Mouse (Mus musculus) layer of hippocampus, postnatal 14 days (tissue): ENCODE data around the gene Hepacam. TPM values are rescaled to one million over a fixed set of nuclear protein-coding genes. Genes with fewer than 3 reads are reported as not detected.

ENCODE experiments used
- DNase-seq, 2 experiments: peaks; one replicate each; pipeline ENCODE4 v3.0.0; 2021 to 2022; ENCODE audit warnings: low spot score in 2 of 2, mixed read lengths in 1 of 2
- total RNA-seq, 2 experiments: library from RNA; stranded (reverse); gene quantifications; 2 replicates each; pipeline ENCODE4 v1.2.3; 2021

Hepacam gene
- total RNA-seq, 2 experiments from 2014 or later = 77.2 to 81.9 TPM

GRCm38 (mm10) chr9:37375718-37376117 is 8.6 kb downstream of the Hepacam start:
- no peak for DNase-seq

DNA sequence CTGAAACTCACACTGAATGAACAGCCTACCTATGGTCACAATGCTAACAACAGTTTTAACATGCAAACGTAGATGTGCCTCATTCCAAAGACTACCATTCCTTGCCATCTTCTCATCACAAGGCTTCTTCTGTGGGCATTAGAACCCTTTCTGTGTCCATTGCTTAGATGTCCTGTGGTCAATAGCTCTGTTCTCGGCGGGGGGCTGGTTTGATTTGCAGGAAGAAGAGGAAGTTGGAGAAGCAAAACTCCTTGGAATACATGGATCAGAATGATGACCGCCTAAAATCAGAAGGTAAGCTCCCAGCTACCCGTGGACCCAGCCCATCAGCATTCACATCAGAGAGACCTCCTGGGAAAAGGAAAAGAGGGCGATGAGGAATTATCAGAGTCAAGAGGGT is 16.0 kb downstream of the Hepacam start:
- DNase-seq = no peak

DNA sequence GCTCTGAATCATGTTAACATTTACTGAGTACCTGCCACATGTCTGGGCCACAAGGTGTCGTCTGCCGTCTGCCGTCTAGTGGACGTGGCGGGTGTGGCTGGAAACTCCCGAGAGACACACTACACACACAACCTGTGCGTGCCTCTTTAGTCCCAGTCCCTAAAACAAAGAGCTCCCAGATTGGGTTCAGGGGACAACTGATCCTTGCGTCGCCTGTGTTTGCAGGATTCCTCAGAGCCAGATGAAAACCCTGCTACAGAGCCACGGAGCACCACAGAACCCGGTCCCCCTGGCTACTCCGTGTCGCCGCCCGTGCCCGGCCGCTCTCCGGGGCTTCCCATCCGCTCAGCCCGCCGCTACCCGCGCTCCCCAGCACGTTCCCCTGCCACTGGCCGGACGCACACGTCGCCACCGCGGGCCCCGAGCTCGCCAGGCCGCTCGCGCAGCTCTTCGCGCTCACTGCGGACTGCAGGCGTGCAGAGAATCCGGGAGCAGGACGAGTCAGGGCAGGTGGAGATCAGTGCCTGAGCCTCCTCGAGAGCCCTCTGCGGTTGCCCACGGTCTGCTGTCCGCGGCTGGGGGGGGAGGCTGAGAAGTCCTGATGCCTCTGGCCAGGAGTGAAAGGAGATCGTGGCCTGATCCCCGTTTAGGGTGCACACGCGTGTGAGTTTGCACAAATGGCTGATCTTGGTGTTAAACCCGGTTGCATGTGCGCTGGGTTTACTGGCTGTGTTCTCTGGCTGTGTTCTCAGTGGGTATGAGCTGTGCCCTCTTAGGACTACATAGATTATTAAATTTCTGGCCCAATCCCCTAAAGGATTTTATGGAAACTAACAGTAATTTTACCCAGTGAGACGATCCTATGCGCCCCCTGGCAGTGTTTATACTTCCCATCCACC is 17.4 kb downstream of the Hepacam start:
- DNase-seq = no peak

DNA sequence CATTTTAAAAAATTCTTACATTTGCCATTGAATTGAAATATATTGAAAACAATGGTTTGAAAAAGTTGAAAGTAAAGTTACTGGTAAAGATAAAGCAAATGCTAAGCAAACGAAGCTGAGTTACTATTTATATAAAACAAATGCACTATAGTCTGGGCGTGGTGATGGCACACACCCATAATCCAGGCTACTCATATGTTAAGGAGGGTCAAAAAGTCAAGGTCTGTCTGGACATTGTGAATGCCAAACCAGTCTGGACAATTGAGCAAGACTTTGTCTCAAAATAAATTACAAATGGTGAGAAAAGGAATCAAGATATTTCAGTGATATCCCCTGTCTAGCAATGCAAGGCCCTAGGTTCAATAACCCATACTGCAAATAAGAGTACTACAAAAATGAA is 23.7 kb downstream of the Hepacam start:
- no peak for DNase-seq

DNA sequence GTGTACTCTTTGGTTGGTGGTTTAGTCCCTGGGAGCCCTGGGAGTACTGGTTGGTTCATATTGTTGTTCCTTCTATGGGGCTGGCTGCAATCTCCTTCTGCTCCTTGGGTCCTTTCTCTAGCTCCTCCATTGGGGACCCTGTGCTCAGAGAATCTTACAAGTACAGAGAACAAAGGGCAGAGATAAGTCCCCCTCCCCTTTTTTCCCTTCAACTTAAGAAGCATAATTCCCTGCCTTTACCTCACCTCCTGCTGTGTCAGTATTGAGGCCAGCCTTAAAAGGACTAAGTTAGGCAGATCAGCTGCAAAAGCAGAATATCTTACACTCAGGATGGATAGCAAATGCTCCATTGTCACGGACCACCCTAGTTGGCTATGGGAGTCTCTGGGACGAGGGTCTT is 24.9 kb downstream of the Hepacam start:
- no peak for DNase-seq

GRCm38 (mm10) chr9:37393482-37394131 is 26.5 kb downstream of the Hepacam start:
- DNase-seq = no peak

DNA sequence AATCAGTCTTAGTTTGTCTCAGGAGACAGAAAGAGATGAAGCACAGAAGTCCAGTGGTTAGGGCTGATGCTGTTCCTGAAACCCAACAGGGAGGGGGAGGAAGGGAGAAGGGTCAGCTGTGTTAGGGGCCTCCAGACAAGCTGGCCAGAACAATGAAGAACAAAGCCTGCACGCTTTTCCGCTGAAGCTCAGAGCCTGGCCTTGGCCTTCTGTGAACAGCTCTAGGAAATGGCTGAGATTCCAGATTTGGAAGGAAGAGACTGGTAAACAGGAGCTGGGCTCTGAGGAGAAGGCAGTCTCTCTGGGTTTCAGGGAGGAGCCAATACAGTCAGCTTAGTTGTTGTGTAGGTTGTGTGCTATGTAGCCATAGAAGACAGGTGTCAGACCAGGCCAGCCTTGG is 33.4 kb downstream of the Hepacam start:
- no peak for DNase-seq

GRCm38 (mm10) chr9:37401802-37402201 is 34.7 kb downstream of the Hepacam start, which contains the start of gene Robo4:
Gene Robo4, plus strand, starts transcription at chr9:37401897.
- DNase-seq = no peak

DNA sequence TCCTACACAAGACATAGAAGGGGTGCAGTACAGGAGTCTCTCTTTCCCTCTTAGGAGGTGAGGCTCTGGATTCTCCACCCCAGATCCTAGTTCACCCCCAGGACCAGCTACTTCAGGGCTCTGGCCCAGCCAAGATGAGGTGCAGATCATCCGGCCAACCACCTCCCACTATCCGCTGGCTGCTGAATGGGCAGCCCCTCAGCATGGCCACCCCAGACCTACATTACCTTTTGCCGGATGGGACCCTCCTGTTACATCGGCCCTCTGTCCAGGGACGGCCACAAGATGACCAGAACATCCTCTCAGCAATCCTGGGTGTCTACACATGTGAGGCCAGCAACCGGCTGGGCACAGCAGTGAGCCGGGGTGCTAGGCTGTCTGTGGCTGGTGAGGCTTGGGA is 35.4 kb downstream of the Hepacam start:
- DNase-seq = no peak

DNA sequence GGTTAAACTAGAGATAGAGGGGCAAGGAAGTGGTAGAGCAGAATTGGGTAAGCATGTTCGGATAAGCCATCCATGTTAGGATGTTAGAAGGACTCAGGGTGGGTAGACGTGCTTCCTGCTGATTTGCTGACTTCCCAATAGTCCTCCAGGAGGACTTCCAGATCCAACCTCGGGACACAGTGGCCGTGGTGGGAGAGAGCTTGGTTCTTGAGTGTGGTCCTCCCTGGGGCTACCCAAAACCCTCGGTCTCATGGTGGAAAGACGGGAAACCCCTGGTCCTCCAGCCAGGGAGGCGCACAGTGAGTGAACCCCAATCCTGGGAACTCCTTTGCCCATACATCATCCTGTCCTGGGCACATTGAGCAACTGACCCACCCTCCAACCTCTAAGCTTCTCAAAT is 35.9 kb downstream of the Hepacam start:
- DNase-seq = no peak

GRCm38 (mm10) chr9:37406372-37406771 is 39.2 kb downstream of the Hepacam start:
- no peak for DNase-seq

DNA sequence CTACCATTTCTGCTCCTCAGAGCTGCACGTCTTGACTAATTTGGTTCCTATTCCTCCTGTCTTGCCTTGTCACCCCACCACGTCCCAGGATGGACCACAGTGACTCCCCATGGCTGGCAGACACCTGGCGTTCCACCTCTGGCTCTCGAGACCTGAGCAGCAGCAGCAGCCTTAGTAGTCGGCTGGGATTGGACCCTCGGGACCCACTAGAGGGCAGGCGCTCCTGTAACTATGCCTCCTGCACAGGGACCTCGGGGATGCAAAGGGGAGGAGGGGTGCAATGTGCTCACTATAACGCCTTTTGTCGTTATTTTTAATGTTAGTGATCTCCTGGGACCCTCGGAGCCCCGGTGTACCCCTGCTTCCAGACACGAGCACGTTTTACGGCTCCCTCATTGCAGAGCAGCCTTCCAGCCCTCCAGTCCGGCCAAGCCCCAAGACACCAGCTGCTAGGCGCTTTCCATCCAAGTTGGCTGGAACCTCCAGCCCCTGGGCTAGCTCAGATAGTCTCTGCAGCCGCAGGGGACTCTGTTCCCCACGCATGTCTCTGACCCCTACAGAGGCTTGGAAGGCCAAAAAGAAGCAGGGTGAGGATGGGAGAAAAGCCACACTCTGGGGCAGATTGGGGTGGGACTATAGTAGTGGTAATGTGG is 40.8 kb downstream of the Hepacam start:
- no peak for DNase-seq

DNA sequence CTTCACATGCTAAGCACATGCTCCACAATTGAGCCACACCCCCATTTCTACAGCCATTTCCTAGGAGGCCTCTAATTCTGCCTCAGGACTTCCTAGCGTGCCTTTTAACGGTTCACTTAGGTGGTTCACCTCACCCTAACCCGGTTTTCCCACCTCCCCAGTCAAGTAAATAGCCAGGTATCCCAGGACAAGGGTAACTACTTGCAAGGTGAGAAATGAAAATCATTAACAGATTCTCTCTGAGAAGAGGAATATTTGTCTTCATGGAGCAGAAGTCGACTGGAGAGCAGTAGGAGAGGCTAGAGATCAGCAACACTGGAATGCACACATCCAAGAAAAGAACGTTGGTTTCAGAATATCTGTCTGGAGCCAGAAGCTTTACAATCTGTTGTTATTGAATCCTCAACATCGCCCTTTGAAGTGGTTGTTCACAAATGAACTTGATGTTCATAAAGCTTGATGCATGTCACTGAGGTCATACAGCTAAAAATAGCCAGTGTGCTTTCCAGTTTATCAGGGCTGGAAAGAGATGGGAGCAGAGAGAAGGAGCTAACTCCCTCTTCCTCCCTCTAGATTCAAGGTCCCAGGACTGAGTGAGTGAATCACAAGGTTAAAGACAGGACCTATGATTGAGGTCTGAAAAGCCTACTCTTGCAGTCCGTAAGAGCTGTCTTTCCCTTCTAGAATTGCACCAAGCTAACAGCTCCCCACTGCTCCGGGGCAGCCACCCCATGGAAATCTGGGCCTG is 42.7 kb downstream of the Hepacam start:
- DNase-seq = no peak

DNA sequence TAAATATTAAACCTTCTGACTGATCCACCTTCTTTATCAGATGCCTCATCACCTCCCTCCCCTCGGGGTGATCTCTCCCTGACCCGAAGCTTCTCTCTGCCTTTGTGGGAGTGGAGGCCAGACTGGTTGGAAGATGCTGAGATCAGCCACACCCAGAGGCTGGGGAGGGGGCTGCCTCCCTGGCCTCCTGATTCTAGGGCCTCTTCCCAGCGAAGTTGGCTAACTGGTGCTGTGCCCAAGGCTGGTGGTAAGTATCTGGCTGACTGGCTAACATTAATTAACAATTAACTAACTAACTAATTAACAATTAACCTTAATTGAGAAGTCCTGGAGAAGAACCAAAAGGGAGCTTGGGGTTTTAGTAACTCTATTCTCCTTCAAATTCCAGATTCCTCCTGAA is 45.8 kb downstream of the Hepacam start:
- no peak for DNase-seq

- no peak for DNase-seq
Measured at GRCm38 (mm10) chr9:37414666-37415065, 47.5 kb downstream of the Hepacam start.

- DNase-seq = no peak
Measured at GRCm38 (mm10) chr9:37418791-37419190, 51.6 kb downstream of the Hepacam start.

- DNase-seq = peak; percentile 63 to 69
Measured at GRCm38 (mm10) chr9:37420676-37421075, 53.5 kb downstream of the Hepacam start.

GRCm38 (mm10) chr9:37421239-37421638 is 54.1 kb downstream of the Hepacam start:
- DNase-seq = no peak

- DNase-seq = no peak
Measured at GRCm38 (mm10) chr9:37429326-37429725, 62.2 kb downstream of the Hepacam start.

GRCm38 (mm10) chr9:37430582-37430981 is 63.4 kb downstream of the Hepacam start:
- peak; percentile 93 to 95 for DNase-seq

DNA sequence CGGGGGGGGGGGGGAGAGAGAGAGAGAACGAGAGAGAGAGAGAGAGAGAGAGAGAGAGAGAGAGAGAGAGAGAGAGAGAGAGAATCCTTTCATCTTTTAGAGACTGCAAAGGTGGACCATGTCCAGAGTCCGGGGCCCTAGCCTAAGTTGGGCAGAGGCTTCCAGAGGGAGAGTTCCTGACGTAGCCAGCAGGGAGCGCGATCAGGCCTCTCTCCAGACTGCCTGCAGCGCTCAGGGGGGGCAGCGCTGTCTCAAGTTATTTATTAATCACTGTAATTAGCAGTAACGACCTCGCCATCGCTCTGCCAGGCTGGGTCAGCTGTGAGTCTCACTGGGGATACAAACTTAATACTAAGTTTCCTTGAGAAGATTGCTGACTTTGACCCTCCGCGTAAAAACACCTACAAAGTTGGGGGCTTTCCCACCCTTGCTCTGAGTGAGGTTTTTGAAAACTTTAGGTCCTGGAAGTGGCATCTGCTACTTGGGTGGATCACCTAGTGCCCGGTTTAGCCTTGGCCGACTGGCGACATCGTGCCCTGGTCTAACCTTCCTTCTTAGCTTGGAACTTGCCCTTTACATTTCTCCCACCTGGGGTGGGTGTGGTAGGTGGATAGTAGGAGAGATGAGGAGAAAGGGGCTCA is 65.0 kb downstream of the Hepacam start:
- DNase-seq = peak in 1 of 2 experiments; percentile 55
